Mouse (Mus musculus): ENCODE data around the gene Apol9a. TPM values are rescaled to one million over a fixed set of nuclear protein-coding genes. Genes with fewer than 3 reads are reported as not detected.
"Not testable (repeated sequence)": the region's sequence is repeated elsewhere in the genome, so short reads cannot be mapped to it uniquely, and the experiment has no call there.

Apol9a gene
- total RNA-seq (2021), result not detected
- long read RNA-seq, experiment 1, result 0 reads
- long read RNA-seq, experiment 2, result 0 reads

DNA sequence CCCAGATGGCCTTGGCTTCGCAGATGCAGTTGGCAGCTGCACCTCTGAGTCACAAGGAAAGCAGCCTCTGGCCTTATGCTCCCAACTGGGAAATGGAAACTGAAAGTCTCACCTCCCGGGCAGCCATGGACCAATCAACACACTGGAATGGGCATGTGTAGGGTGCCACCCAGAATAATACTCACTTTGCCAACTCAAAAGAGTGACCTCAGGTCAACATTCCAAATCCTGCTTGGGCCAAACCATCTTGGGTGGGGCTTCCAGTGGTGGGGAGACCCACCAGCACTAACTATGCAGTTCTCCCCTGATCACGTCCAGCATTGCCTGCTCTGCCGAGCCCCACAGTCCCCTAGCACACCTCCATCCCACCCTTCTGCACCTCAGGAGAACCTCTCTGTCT, at the start of gene Apol9a:
Gene Apol9a (minus strand): TSS at position 101 of the 400 bp plus-strand sequence.
- DNase-seq, result not testable (repeated sequence)

DNA sequence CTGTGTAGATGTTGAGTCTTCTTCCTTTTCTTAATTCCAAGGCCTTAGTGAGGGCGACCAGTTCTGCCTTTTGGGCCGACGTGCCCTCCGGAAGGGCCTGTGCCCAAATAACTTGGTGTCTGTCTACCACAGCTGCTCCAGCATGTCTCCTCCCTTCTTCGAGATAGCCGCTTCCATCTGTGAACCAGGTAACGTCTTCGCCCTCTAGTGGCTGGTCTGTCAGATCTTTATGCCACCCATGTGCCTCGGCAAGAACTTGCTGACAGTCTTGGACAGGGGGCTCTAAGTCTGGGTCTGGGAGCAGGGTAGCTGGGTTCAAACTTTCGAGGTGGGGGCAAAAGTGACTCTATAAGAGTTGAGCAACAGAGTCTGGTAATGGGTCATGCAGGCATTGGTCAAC, 39.0 kb upstream of the Apol9a start:
- DNase-seq, result peak; percentile 7

DNA sequence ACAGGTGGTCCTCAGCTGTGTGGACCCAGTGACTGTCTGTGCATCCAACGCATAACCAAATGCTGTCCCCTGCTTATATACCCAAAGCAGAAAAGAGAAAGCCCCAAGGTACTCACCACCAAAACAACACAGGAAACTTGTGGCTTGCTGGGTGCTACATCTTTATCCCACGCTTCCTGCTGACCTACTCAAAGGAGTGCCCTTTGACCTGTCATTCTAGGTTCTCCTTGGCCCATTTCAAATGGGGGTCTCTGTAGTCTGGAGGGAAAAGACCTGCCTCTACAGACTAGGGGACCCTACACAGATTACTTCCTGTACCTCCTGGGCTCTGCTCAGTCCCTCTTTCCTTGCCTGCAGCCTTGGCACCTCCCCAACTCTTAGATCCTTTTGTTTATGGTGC, 36.5 kb upstream of the Apol9a start, which contains the start of gene Apol7b:
Gene Apol7b (minus strand): TSS at position 101 of the 400 bp plus-strand sequence.
- not testable (repeated sequence) for DNase-seq

DNA sequence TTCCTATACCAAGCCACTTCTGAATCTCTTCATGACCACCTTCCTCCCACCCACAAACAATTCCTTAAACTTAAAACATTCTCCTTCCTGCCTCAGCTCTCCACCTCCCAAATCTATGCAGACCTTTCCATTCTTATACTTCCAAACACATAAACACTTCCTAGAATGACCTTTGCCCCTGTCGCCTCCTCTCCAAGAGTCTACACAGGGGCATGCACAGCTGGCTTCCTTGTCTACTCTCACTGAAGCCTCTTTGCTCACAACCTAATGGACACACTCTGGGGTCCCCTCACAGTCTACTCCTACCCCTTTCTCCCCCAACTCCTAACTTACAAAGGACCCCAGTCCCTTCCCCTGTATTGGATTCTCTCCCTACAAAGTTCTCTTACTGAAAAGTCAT, 34.7 kb upstream of the Apol9a start:
- DNase-seq, result not testable (repeated sequence)

DNA sequence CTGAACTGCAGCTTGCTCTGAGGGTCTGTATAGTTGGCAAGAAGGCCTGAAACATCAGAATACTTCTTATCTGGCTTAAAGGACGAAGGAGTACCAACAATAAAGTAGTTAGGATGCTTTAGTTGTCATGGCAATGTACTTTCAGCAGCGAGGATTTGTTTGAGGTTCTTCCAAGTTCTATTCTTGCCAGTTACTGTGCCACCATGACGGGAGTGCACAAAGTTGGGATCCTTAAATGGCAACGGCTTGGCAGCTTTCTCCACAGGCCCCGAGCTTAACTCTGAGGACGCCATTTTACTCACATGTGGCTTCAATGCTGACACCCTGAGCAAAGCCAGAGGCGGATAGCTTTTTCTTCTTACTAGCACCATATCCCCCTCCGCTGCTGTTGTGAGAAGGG, 33.8 kb upstream of the Apol9a start:
- not testable (repeated sequence) for DNase-seq

DNA sequence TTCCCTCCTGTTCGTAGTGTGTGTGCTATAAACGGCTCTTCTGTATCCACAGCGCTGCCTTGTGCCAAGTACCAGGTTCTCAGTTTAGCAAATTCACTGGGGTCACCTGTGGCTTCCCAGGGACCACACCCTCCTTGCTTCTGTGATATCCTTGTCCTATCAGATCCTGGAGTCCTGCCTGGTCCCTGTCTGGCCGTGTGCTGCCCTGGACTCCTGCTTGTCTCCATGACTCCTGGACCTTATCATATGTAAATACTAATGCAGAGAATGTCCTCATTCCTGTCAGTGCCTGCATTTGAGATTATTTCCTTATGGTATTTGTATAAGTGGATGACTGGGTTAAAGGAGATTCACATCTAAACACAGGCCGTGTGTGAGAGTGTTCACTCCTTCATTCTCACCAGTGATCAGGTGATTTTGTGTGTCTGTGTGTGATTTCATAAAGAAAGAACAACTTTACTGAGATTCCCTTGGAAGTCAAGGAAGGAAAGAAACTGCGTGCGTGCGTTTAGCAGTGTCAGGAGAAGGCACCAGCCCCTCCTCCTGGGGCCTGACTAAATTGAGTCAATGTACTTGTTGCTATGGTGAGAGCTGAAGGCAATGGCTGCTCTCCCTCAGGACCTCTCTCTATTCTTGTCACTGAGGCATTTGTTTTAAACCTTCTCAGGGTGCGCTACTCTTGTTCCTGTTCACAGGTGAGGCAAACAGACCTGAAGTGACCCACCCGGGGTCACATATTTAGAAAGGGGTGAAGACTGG, 17.9 kb upstream of the Apol9a start:
- DNase-seq, result not testable (repeated sequence)

DNA sequence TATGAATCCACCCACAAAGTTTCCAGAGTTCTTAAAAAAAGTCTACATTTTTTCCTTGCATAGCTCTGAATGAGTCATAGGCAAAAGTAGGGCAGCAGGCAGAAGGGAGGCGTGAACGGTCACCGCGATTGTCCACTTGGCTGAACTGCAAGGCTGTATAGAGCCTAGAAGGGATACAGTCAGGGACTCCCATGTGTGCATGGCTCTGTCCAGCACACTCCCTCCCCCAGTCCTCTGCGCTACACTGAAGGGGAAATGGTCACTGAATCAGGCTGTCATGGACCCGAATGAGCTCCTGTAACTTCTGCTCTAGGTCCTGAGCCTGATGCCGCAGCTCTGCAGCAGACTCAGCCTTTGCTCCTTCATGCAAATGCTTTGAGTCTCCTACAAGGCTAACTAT, 12.0 kb upstream of the Apol9a start:
- DNase-seq, result not testable (repeated sequence)

DNA sequence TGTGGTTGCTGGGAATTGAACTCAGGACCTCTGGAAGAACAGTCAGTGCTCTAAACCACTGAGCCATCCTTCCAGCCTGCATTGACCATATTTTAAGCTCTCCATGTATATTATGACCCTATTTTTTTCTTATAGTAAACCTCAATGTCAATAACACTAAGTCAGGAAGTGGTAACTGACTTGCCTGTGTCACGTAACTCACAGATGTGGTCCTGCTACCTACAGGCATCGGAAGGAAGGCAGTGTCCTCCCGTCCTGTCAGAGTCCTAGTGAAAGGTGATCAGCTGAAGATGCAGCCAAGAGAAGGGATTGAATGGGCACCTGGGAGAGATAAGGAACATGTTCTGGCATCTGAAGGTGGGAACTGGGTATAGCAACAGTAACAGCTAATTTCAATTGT, 8.7 kb upstream of the Apol9a start:
- DNase-seq, result not testable (repeated sequence)

DNA sequence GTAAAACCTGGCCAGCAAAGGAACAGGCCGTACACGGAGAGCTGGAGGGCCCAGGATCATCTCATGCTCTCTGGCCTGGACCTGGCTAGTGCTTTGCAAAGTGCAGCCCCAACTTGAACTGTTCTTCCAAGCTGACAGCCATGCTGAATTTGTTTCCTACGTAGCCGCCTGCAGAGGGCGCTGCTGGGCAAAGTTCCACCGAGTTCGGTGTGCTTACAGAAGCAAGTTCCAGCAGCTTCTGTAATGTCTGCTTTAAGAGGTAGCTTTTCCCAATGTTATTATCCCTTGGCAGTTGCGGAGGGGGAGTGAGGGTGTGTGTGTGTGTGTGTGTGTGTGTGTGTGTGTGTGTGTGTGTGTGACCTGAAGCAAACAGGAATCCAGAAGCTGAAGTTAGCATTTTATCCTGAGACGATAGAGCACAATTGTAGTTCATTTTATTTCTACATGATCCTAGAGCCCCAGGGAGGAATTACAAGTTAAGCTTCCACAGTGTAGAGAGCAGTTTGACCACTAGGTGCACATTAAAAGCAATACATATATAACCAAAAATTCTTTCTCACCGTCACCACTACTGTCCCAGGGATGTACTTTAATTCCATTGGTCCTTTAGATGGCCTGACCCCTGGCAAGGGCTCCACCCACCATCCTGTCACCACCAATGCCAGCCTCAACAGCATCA, 5.9 kb upstream of the Apol9a start:
- not testable (repeated sequence) for DNase-seq

DNA sequence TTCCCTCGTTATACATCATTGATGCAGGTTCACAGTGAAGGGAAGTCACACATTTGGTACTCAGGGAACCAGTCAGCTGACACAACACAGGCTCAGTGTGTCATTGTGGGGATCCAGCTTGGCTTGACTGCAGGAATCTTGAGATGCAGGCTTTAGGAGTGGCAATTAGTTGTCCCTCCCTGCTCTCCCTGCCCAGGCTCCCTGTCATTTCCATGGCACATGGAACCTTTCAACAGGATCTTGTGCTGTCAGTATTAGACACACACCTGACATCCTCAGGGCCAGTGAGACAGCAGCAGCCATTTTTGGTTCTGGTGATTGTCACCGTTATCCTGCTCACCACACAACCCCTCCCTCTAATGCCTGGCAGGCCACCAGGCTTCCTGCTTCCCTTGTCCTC, 4.7 kb upstream of the Apol9a start:
- not testable (repeated sequence) for DNase-seq

DNA sequence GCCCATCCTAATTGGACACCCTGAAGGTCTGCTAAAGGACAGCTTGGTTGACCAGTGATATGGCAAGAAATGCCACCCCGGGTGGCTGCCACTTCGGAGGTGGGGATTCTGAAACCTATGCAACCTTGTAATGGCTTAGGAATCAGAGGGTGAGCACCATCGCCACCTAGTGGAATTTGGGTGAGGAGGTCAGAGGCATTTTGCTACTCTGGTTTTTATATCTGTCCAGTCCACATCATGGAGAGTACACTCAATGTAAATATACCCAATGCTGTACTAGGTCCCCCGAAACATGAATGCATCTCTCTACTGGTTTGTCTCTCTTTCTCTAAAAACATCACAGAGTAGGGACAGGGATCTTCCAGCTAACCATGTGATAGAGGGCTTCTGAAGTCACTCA, 1.8 kb upstream of the Apol9a start:
- not testable (repeated sequence) for DNase-seq

DNA sequence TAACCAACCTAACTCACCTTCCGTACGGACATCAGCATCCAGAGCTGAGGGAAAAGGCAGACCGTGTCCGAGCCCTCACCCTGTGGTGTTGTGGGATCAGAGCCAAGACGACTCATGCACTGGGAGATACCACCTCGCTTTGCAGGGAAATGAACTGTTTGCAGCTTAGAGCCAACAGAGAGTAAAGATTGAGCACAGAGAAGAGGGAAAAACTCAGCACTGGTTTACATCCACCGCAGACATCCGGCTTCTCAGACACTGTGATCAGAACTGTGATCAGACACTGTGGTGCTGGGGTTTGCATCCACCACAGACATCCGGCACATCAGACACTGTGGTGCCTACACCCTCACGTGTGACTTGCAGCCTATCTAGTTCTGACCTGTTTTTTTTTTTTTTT, 4.6 kb downstream of the Apol9a start:
- not testable (repeated sequence) for DNase-seq

DNA sequence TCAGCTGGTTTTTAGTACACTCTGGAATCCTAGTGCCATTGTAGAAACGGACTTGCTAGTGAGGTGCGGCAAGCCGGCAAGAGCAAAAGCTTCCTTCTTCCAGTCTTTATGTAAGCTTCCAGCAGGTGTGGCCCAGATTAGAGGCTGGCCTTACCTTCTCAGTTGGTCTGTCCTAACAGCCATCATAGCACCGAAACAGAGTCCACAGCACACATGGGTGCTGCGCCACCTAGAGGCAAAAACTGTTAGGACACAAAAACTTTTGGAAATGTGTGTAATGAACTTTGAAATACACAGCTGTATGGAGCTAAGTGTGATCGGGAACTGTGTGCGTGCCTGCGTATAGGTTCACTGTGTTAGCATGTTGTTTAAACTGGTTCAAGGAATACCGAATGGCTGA, 11.9 kb downstream of the Apol9a start, which contains the start of gene Apol7a:
Gene Apol7a (minus strand): TSS at position 84 of the 400 bp plus-strand sequence.
- not testable (repeated sequence) for DNase-seq

DNA sequence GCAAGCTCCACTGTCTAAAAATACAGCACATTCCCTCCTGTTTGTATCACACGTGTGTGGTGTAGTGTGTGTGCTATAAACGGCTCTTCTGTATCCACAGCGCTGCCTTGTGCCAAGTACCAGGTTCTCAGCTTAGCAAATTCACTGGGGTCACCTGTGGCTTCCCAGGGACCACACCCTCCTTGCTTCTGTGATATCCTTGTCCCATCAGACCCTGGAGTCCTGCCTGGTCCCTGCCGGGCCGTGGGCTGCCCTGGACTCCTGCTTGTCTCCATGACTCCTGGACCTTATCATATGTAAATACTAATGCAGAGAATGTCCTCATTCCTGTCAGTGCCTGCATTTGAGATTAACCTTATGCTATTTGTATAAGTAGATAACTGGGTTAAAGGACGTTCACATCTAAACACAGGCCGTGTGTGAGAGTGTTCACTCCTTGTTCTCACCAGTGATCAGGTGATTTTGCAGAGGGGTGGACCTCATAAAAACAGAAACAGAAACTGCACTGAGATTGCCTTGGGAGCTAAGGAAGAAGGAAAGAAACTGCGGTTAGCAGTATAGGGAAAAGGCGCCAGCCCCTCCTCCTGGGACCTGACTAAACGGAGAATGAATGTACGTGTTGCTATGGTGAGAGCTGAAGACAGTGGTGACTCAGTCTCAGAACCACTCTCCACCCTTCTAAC, 13.3 kb downstream of the Apol9a start:
- DNase-seq, result not testable (repeated sequence)

DNA sequence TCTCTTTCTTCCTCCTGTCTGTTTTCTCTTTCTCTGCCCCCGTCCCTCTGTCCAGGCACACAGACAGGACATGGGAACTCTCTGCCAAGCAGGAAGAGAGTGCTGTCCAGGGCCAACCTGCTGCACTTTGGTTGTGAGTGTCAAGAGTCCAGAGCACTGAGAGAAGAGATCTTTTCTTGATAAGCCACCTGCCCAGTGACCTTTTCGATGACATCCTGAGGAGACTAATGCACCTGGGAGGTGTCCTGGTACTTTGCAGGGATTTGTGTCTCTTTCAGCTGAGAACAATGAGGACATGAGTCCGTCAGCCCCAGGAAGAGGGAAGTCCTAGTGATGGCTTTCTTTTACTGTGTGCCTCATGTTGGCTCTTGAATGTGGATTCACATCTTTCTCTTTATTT, 17.1 kb downstream of the Apol9a start:
- not testable (repeated sequence) for DNase-seq

DNA sequence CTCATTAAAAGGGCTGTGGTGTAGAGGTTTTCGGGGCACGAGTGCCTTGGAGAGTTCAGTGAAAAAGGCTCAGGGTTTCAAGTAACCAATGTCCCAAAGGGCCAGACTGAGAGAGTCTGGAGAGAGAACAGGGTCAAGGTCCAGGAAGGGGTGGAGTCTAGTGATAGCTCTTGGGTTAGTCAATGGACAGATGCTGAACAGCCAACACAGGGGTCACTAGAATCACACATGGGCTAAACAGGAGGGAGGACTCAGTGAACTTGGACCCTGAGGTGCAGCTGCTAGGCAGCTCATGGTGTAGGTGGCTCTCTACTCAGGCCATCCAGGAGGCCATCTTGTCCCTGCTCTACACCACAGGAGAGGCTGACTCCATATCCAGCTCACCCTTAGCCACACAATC, 23.5 kb downstream of the Apol9a start:
- DNase-seq, result no peak

DNA sequence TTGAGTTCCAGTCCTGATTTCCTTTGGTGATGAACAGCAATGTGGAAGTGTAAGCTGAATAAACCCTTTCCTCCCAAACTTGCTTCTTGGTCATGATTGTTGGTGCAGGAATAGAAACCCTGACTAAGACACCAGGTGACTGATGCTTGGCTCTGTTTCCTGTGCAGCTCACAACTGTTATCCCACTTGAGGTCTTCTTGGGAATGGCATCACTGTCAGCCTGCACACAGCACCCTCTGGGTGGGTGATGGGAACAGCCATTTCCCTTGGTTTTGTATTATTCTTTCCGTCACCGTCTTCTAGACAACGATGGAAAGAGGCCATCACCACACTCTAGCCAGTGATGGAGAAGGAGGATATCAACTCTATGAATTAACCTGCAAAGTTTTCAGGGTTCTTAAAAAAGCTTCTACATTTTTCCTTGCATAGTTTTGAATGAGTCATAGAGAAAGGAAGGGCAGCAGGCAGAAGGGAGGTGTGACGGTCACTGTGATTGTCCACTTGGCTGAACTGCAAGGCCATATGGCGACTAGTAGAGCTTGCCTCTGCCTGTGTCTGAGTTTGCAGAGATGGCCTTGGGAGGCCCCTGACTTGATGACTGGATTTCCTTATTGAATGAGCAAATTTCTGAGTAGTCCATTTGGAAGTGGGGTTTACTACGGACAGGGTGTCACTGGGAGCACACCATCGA, 26.4 kb downstream of the Apol9a start:
- DNase-seq, result no peak

DNA sequence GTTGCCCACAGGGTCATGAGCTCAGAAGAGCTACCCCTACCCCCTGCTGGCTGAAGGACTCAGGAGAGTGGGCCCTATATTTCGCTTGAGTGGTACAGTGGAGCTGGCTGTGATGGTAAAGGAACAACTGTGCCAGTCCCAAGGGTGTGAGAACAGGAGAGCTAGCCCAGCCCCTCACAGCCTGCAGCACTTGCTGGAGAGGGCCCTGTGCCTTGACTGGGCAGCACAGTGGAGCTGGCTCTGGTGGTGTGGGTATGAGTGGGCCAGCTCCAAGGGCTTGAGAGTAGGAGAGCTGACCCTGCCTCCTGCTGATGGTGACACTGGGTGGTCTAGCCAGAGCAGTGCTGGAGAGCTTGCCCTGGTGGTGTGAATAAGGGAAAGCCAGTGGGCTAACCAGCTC, 28.1 kb downstream of the Apol9a start:
- DNase-seq, result no peak

DNA sequence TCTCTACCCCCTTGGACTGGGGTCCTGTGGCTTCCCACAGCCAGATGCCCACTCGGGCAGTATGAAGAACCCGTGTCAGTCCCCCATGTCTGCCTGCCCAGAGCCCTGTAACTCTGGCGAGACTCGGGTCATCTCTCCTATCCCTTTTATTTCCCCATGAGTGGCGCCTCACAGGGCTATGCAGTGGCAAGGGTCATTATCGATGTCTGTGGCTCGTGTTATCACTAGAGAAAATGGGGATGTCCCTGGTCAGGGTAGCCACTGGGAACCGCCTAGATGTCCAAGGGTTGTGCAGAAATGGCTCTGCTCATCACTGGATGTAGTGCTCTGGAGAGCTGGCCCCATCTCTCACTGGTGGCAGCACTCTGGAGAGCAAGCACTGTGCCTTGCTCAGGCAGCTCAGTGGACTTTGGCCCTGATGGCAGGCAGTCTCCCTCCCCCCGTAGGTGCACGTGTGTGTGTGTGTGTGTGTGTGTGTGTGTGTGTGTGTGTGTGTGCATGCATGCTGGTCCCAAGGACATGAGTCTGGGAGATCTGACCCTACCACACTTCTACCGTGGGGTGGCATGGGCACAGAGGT, 28.6 kb downstream of the Apol9a start:
- DNase-seq, result no peak

DNA sequence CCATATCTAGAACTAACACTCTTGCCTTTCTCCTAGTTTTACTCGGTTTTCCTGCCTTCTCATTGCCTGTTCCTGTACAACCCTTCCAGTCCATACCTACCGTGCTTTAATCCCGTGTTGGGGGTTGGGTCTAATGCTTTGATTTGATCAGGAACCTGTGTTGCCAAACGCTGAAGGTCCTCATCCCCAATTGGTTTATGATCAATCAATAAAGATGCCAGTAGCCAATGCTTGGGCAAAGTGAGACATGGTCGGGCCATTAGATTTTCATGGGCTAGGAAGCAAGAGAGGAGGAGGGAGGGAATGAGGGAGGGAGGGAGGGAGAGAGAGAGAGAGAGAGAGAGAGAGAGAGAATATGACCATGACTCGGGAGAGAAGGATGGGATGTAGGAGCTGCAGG, 29.5 kb downstream of the Apol9a start:
- no peak for DNase-seq

DNA sequence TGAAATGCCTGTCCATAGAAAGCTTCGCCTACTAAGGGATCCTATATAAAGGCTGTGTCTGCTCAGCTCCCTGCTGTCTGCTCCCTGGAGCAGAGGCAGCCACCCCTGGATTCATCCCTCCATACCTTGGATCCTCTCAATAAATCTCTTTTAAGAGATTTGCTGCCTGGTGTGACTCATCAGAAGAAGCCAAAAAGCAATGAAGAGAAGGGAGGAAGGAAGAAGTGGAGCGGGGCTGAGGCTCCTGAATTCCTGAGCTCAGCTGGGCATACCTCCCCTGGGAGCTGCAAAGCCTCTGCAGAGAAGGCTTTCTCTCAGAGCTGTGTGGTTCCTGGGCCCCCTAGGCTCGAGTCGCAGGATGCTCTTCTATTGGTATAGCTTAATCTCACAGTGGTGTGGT, 31.0 kb downstream of the Apol9a start:
- no peak for DNase-seq

DNA sequence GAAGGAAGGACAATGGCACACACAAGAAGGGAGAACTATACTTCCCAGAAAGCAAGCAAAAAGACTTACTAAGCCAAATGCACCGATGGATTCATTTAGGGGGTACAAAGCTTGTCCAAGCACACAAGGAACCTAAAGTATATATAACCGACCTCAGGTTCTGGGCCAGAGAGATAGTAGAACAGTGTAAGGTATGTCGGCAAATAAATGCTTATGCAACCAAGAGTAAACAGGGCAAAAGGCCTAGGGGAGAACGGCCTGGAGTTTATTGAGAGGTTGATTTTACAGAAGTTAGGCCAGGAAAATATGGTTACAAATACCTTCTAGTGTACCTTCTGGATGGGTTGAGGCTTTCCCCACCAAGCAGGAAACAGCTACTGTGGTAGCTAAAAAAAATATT, 33.5 kb downstream of the Apol9a start:
- DNase-seq, result no peak

Measured in gastrocnemius, postnatal 25 days (tissue).